In genomic region chr5:123893520-123893919, GRCm38 (mm10) we compare ENCODE assay signal across 23 mouse cellular contexts. TPM values are rescaled to one million over a fixed set of nuclear protein-coding genes. Genes with fewer than 3 reads are reported as not detected.
"Had no signal": no experiment of that assay in that cellular context is flagged by ENCODE, and none has a peak within 500 bp of the region (broad histone marks: within the 10 kb centered on the region; RNA-seq: fewer than 3 reads in every experiment).

No protein-coding gene starts in this region.

- H3K27me3 ChIP-seq: kidney, embryonic 15.5 days; limb, embryonic 12.5 days; limb, embryonic 15.5 days; midbrain, embryonic 12.5 days; midbrain, embryonic 15.5 days; neural tube, embryonic 13.5 days had no signal

- H3K36me3 ChIP-seq: kidney, embryonic 15.5 days; limb, embryonic 12.5 days; limb, embryonic 15.5 days; midbrain, embryonic 12.5 days; midbrain, embryonic 15.5 days; neural tube, embryonic 13.5 days had no signal

- ATAC-seq: liver, postnatal 0 days; lung, postnatal 0 days; midbrain, embryonic 15.5 days had no signal

- H3K9me3 ChIP-seq: kidney, embryonic 15.5 days; limb, embryonic 12.5 days; limb, embryonic 15.5 days; midbrain, embryonic 12.5 days; midbrain, embryonic 15.5 days; neural tube, embryonic 13.5 days had no signal

- H3K4me3 ChIP-seq: kidney, embryonic 15.5 days; limb, embryonic 12.5 days; limb, embryonic 15.5 days; midbrain, embryonic 12.5 days; midbrain, embryonic 15.5 days; myocyte; neural tube, embryonic 13.5 days had no signal

- H3K9ac ChIP-seq: kidney, embryonic 15.5 days; limb, embryonic 12.5 days; limb, embryonic 15.5 days; liver, embryonic 14.5 days; liver, postnatal 0 days; lung, embryonic 14.5 days; midbrain, embryonic 12.5 days; midbrain, embryonic 15.5 days; neural tube, embryonic 13.5 days had no signal

- H3K4me1 ChIP-seq: limb, embryonic 12.5 days; midbrain, embryonic 12.5 days; midbrain, embryonic 15.5 days; neural tube, embryonic 13.5 days had no signal

- H3K4me2 ChIP-seq: kidney, embryonic 15.5 days; limb, embryonic 12.5 days; limb, embryonic 15.5 days; liver, embryonic 11.5 days; lung, embryonic 14.5 days; midbrain, embryonic 12.5 days; midbrain, embryonic 15.5 days; neural tube, embryonic 13.5 days had no signal

- DNase-seq: kidney, adult 11 months; kidney, adult 8-10 months; kidney, postnatal 10 days; kidney, postnatal 36 days; layer of hippocampus, postnatal 36 days; left cerebral cortex, postnatal 4 days; liver, postnatal 0 days; lung, embryonic 14.5 days; thymus, adult 18-20 months; thymus, postnatal 36 days had no signal

- H3K27ac ChIP-seq: kidney, embryonic 15.5 days; limb, embryonic 12.5 days; limb, embryonic 15.5 days; liver, embryonic 14.5 days; macrophage; midbrain, embryonic 12.5 days; midbrain, embryonic 15.5 days; neural tube, embryonic 13.5 days had no signal

RNA-seq across cellular contexts. Expression of gene Hcar1, which starts 13.7 kb away (rescaled TPM):
- polyA plus RNA-seq: limb, embryonic 12.5 days; macrophage; myocyte had no signal

RNA-seq across cellular contexts. Expression of gene Hcar2, which starts 28.2 kb away (rescaled TPM):
- total RNA-seq: layer of hippocampus, postnatal 10 days; left cerebral cortex, postnatal 14 days; left cerebral cortex, postnatal 4 days had no signal
- polyA plus RNA-seq: liver, embryonic 11.5 days; lung, embryonic 14.5 days; midbrain, embryonic 12.5 days; midbrain, embryonic 15.5 days; myocyte; neural tube, embryonic 13.5 days had no signal

RNA-seq across cellular contexts. Expression of gene Gm43518, which starts 33.7 kb away (rescaled TPM):
- total RNA-seq: left cerebral cortex, postnatal 14 days had no signal
- polyA plus RNA-seq: macrophage, myocyte had no signal
